Mouse (Mus musculus) midbrain, embryonic 16.5 days (tissue): Measurements from ENCODE around the gene Trnp1. TPM values are rescaled to one million over a fixed set of nuclear protein-coding genes. Genes with fewer than 3 reads are reported as not detected.

Experiments used
- ATAC-seq: fragments of 200-750 bp; cut with Nextera tagmentation; 2 replicates; pipeline ENCODE4 v1.8.0; 2017; ENCODE audit warnings: moderate TSS enrichment
- H3K27ac ChIP-seq: fragments of 300-500 bp; sonication (generic); 2 replicates; pipeline ENCODE4 v1.5.1; 2014; ENCODE audit warnings: mild to moderate bottlenecking, low read length, mixed read lengths
- H3K27me3 ChIP-seq: fragments of 300-500 bp; sonication (generic); 2 replicates; pipeline ENCODE4 v1.6.1; 2014; ENCODE audit warnings: low read depth, low read length, mixed read lengths; ENCODE audit not compliant: control insufficient read depth, insufficient read depth
- H3K36me3 ChIP-seq: fragments of 300-500 bp; sonication (generic); 2 replicates; pipeline ENCODE4 v1.6.1; 2014; ENCODE audit warnings: mild to moderate bottlenecking, low read length, moderate library complexity, mixed read lengths; ENCODE audit not compliant: control insufficient read depth, insufficient read depth
- H3K4me1 ChIP-seq: fragments of 300-500 bp; sonication (generic); 2 replicates; pipeline ENCODE4 v1.6.1; 2014; ENCODE audit warnings: mild to moderate bottlenecking, low read length, mixed read lengths; ENCODE audit not compliant: control insufficient read depth, insufficient read depth
- H3K4me2 ChIP-seq: fragments of 300-500 bp; sonication (generic); 2 replicates; pipeline ENCODE4 v1.6.1; 2014; ENCODE audit warnings: mild to moderate bottlenecking, low read length, mixed read lengths
- H3K4me3 ChIP-seq: fragments of 300-500 bp; sonication (generic); 2 replicates; pipeline ENCODE4 v1.5.1; 2014; ENCODE audit warnings: low read depth, mild to moderate bottlenecking, low read length, moderate library complexity, mixed read lengths
- H3K9ac ChIP-seq: fragments of 300-500 bp; sonication (generic); 2 replicates; pipeline ENCODE4 v1.6.1; 2014; ENCODE audit warnings: low read depth, low read length, mixed read lengths
- H3K9me3 ChIP-seq: fragments of 300-500 bp; sonication (generic); replicated peaks from 2 replicates; pipeline ENCODE4 v1.6.1; 2014; ENCODE audit warnings: mild to moderate bottlenecking, low read length, mixed read lengths; ENCODE audit not compliant: control insufficient read depth, poor library complexity, severe bottlenecking
- WGBS: fragments of 180-500 bp; shearing (Covaris S2); extraction: QIAGEN DNeasy Blood & Tissue Kit; methylation state at CpG from one replicate; pipeline ENCODE4 v1.1.7; 2014; 5-methylcytosine and 5-hydroxymethylcytosine counted together
- polyA plus RNA-seq: library from polyadenylated mRNA; unstranded; fragments of >200 nt; fragmentation: Nextera tagmentation; extraction: Ambion mirVana; gene quantifications from 2 replicates; pipeline ENCODE4 v1.2.1, GENCODE M21; 2015

The Trnp1 gene
- polyA plus RNA-seq, 1 experiment from 2014 or later = 8.2 TPM

DNA sequence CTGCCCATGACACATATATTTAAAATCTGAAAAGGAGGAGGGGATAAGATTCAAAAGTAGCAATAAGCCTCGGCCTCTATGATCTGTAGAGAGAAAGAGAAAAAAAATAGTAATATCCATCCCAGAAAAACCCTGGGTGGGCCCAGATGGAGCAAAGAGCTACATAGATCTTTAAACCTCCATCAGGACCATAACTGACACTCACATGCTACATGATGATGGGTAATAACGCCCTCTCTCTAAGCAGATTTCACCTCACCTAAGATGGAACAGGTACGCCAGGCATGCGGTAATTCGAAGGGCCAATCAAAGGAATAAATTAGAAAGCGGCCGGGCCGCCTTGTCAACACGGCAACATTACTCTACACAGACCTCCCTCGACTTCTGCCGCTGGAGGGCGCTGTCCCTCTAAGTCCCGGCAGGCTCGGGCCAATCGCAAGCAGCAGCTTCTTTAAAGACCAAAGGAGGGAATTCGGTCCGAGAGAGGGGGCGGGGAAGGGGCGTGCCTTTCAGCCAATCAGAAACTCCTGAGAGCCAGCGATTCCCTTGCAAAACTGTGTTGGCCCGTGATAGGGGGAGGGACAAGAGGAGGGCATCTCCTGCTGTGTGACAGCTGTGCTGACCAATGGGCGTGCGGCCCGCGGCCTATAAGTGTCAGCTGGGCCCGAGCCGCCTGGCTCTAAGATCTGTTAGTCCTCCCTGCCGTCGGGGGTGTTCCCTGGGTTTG lies 18.7 kb downstream of the Trnp1 start, which contains the start of gene Tent5b:
Gene Tent5b, plus strand, starts transcription at position 675 of the 727 bp plus-strand sequence.
- Histone ChIP-seq H3K27me3 (peaks cover 29% of the 10 kb centered on the region), H3K36me3 (no peaks in the 10 kb centered on the region), H3K4me2 (peak within 1 kb of the TSS; percentile 47), H3K4me1 (peaks cover 5% of the 10 kb centered on the region), H3K4me3 (peak within 1 kb of the TSS; percentile 45), H3K9me3 (no peaks in the 10 kb centered on the region), H3K9ac (peak within 1 kb of the TSS; percentile 52), H3K27ac (no peak within 1 kb of the TSS)
- WGBS = 3% methylated on average over 29 of the region's 29 CpGs
- ATAC-seq = peak; percentile 97

DNA sequence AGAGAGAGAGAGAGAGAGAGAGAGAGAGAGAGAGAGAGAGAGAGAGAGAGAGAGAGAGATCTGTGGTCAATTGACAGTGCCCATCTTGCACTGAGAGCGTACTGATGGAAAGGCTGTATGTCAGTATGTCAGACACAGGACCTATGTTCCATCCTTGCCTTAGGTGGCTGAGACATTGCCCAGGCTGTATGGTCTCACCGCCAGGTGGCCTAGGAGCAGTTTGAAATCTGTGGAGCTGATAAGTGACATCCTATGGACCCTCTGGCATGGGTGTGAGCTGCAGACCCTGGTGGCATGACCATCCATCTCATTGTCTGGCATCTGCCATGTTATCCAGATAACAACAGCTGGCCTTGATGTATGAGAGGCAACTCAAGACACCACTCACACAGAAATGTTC lies 24.5 kb downstream of the Trnp1 start:
- Histone ChIP-seq H3K4me2 (no peak overlapping the region), H3K4me3 (no peak overlapping the region), H3K9ac (no peak overlapping the region), H3K27me3 (peaks cover 9% of the 10 kb centered on the region), H3K27ac (no peak overlapping the region), H3K36me3 (no peaks in the 10 kb centered on the region), H3K4me1 (no peaks in the 10 kb centered on the region), H3K9me3 (no peaks in the 10 kb centered on the region)
- ATAC-seq = no peak
- WGBS = 71% methylated on average over 2 of the region's 2 CpGs

DNA sequence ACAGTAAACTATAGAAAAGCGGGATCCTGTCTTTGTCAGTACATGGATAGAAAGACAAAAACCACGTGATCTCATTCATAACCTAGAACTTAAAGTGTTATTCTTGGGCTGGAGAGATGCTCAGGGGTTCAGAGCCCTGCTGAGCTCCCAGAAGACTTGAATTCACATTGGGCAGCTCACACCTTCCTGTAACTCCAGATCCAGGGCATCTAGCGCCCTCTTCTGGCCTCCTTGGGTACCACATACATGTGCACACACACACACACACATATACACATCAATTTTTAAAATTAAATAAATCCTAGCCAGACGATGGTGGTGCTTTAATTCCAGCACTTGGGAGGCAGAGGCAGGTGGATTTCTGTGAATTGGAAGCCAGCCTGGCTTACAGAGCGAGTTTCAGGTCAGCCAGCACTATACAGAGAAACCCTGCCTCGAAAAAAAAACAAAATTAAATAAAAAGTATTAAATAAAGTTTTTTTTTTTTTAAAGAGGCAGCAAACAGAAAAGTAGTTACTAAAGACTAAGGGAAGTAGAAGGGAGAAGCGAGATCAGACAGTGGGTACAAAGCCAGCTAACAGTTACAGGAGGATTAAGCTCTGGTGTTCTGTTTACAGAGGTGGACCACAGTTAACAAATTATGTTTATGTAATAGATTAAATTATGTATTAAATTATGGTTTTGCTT lies 27.1 kb downstream of the Trnp1 start:
- 78% methylated on average over 7 of the region's 7 CpGs for WGBS
- Histone ChIP-seq H3K9me3 (no peaks in the 10 kb centered on the region), H3K4me2 (no peak overlapping the region), H3K36me3 (no peaks in the 10 kb centered on the region), H3K27me3 (peaks cover 17% of the 10 kb centered on the region), H3K27ac (no peak overlapping the region), H3K4me3 (no peak overlapping the region), H3K9ac (no peak overlapping the region), H3K4me1 (peaks cover 7% of the 10 kb centered on the region)
- no peak for ATAC-seq

DNA sequence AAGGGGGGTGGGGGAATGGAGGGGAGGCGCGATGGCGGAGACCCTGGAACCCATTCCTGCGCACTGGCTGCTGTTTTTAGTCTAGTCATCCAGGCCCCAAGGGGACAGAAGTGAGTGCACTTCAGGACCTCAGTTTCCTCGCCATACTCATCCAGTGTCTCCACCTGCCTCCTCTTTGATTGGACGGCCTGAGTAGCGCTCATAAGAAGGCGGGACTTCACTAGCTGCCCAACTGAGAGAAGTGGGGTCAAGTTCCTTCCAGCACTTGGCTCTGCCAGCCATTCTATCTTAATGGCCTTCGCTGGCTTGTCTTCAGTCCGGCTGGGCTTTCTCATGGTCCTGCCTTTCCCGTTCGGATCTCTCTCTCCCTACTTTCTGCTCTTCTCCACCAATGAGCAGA lies 29.2 kb downstream of the Trnp1 start:
- Histone ChIP-seq H3K9ac (no peak overlapping the region), H3K4me3 (no peak overlapping the region), H3K36me3 (no peaks in the 10 kb centered on the region), H3K4me1 (peaks cover 7% of the 10 kb centered on the region), H3K27ac (no peak overlapping the region), H3K4me2 (0 out of 2 replicates have a peak overlapping the region, but pooled peaks have one; percentile 12), H3K9me3 (no peaks in the 10 kb centered on the region), H3K27me3 (peaks cover 17% of the 10 kb centered on the region)
- no peak for ATAC-seq
- 19% methylated on average over 12 of the region's 12 CpGs for WGBS

DNA sequence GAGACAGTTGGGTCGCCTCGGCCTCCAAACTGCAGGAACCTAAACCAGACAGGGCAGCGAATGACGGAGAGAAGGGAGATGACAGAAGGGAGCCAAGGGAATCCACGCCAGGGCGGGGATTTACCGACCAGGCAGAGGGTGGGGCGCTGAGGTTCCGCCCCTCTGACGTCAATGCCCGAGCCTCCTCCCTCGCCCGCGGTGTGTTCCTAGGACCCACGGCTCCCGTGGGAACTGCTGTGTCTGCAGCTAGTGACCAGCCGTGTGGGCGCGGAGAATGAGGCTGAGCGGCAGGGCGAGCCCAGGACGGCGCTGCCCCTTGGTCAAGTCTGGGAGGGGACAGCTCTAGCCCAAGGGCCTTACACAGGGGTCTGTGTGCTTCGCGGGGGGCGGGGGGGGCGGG lies 30.3 kb downstream of the Trnp1 start:
- ATAC-seq = no peak
- WGBS = under 1% methylated on average over 23 of the region's 27 CpGs

GRCm38 (mm10) chr4:133463184-133463583 lies 35.2 kb downstream of the Trnp1 start:
- Histone ChIP-seq H3K9me3 (no peaks in the 10 kb centered on the region), H3K4me2 (no peak overlapping the region), H3K9ac (no peak overlapping the region), H3K27ac (no peak overlapping the region), H3K27me3 (peaks cover 2% of the 10 kb centered on the region; the same call in 1 of the 2 replicates), H3K4me1 (peaks cover 2% of the 10 kb centered on the region), H3K4me3 (no peak overlapping the region), H3K36me3 (no peaks in the 10 kb centered on the region)
- ATAC-seq = no peak
- 63% methylated on average over 6 of the region's 6 CpGs for WGBS

More for the DNA sequence above, 30.3 kb downstream of the Trnp1 start:
- H3K9ac ChIP-seq = peak overlapping the region; percentile 64
- peaks cover 7% of the 10 kb centered on the region for H3K4me1 ChIP-seq
- H3K27me3 ChIP-seq = peaks cover 17% of the 10 kb centered on the region
- peak overlapping the region; percentile 99 for H3K4me2 ChIP-seq
- H3K4me3 ChIP-seq = peak overlapping the region; percentile 48
- H3K36me3 ChIP-seq = no peaks in the 10 kb centered on the region
- H3K9me3 ChIP-seq = no peaks in the 10 kb centered on the region
- H3K27ac ChIP-seq = no peak overlapping the region

DNA sequence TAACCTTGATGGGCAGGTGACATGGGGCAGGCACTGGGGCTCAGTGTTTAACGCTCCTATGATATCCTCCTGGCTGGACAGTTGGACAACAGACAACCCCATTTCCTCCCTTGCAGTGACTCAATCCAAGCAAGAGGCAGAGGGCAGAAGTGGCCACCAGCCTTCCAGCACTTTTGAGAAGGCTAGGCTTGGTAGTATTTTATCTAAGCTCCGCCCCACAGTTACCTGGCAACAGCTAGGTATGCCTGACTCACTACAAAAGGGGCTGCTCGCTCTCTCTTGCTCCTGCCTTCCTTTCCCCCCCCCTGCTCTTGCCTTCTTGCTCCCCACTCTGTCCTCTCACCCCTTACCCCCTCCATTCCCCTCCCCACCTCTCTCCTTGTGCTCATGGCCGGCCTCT lies 37.0 kb downstream of the Trnp1 start:
- no peak overlapping the region for H3K4me3 ChIP-seq
- no peaks in the 10 kb centered on the region for H3K27me3 ChIP-seq
- H3K4me2 ChIP-seq = no peak overlapping the region
- no peaks in the 10 kb centered on the region for H3K9me3 ChIP-seq
- no peaks in the 10 kb centered on the region for H3K36me3 ChIP-seq
- H3K27ac ChIP-seq = no peak overlapping the region
- WGBS = 81% methylated on average over 4 of the region's 4 CpGs
- no peaks in the 10 kb centered on the region for H3K4me1 ChIP-seq
- no peak overlapping the region for H3K9ac ChIP-seq
- no peak for ATAC-seq

DNA sequence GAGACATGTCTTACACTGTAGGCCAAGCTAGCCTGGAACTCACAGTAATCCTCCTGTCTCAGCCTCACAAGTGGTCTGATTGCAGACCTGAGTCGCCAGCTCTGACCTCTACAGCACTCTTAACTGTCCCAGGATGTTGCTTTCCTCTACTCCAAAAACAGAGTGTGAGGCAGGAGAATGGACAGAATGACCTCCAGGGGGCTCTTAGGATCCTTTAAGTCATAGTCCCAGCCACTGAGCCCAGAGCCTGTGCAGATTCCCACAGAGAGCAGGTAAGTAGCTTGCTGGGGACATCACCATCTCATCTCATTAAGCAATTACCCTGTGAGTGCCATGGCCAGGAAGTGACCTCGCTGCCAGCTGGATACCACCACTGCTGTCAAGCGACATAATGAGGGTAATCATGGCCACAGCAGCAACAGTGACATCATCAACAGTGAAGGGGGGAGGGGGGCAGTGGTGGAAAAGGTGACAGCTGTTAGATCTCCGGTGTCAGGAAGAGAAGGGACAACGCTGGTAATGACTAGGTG lies 37.5 kb downstream of the Trnp1 start:
- Histone ChIP-seq H3K4me1 (no peaks in the 10 kb centered on the region), H3K27ac (no peak overlapping the region), H3K36me3 (no peaks in the 10 kb centered on the region), H3K27me3 (no peaks in the 10 kb centered on the region), H3K9ac (no peak overlapping the region), H3K9me3 (no peaks in the 10 kb centered on the region), H3K4me2 (no peak overlapping the region), H3K4me3 (no peak overlapping the region)
- 57% methylated on average over 5 of the region's 5 CpGs for WGBS
- ATAC-seq = no peak

DNA sequence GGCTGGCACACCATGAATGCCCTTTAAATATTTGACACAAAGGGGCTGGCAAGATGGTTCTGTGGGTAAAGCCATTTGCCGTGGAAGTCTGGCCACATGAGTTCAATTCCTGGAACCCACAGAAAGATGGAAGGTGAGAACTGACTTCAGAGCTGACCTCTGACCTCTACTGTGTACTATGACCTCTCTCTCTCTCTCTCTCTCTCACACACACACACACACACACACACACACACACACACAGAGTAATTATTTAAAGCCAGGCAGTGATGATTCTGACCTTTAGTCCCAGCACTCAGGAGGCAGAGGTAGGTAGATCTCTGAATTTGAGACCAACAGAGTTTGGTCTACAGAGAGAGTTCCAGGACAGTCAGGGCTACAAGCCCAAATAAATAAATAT lies 38.3 kb downstream of the Trnp1 start:
- Histone ChIP-seq H3K4me3 (no peak overlapping the region), H3K4me1 (no peaks in the 10 kb centered on the region), H3K4me2 (no peak overlapping the region), H3K9me3 (no peaks in the 10 kb centered on the region), H3K27me3 (no peaks in the 10 kb centered on the region), H3K27ac (no peak overlapping the region), H3K36me3 (no peaks in the 10 kb centered on the region), H3K9ac (no peak overlapping the region)
- WGBS = 80% methylated on average over 1 of the region's 1 CpGs
- ATAC-seq = no peak
